Mouse (Mus musculus): ENCODE data around the gene Wars2. TPM values are rescaled to one million over a fixed set of nuclear protein-coding genes. Genes with fewer than 3 reads are reported as not detected.

Wars2 gene
- 5.1 and 6.0 TPM in 2 replicates for polyA plus RNA-seq (2012; rRNA removed; ENCODE audit: low replicate concordance)

GRCm38 (mm10) chr3:99140940-99141854, at the start of gene Wars2:
Wars2 (plus strand) TSS chr3:99141068.

GRCm38 (mm10) chr3:99240213-99240720, 99.4 kb downstream of the Wars2 start, which contains the start of gene Tbx15:
Tbx15 (plus strand) TSS chr3:99240381.

Other genes starting within 250 kb of the Wars2 start
- gene Hao2, start 247.8 kb upstream of the Wars2 start, polyA plus RNA-seq (2012; rRNA removed; ENCODE audit: low replicate concordance) = not detected in 2 replicates
- gene Tbx15, start 99.3 kb downstream of the Wars2 start, polyA plus RNA-seq (2012; rRNA removed; ENCODE audit: low replicate concordance) = 0.05 and 0.07 TPM in 2 replicates